Mouse (Mus musculus) liver, postnatal 0 days (tissue): ENCODE measurements around the gene Zfp426. TPM values are rescaled to one million over a fixed set of nuclear protein-coding genes. Genes with fewer than 3 reads are reported as not detected.
A peak's percentile ranks its signal among the peaks of the same experiment; 100 is the strongest.

ENCODE experiments used
- ATAC-seq: fragments of 200-750 bp; cut with Nextera tagmentation; 2 replicates; pipeline ENCODE4 v1.8.0; 2017; ENCODE audit warnings: mild to moderate bottlenecking, moderate library complexity
- DNase-seq: peaks from one replicate; pipeline ENCODE4 v3.0.0-alpha.2; 2016
- H3K27ac ChIP-seq: fragments of 300-500 bp; sonication (generic); 2 replicates; pipeline ENCODE4 v1.5.1; 2014; ENCODE audit warnings: antibody characterized with exemption, moderate library complexity, mild to moderate bottlenecking, low read depth
- H3K27me3 ChIP-seq: fragments of 300-500 bp; sonication (generic); 2 replicates; pipeline ENCODE4 v1.6.1; 2014; ENCODE audit warnings: low read length, control low read depth, mixed read lengths; ENCODE audit not compliant: insufficient read depth
- H3K36me3 ChIP-seq: fragments of 300-500 bp; sonication (generic); replicated peaks from 2 replicates; pipeline ENCODE4 v1.6.1; 2014; ENCODE audit warnings: mild to moderate bottlenecking, control low read depth, low read length, moderate library complexity, mixed read lengths; ENCODE audit not compliant: insufficient read depth
- H3K4me1 ChIP-seq: fragments of 300-500 bp; sonication (generic); 2 replicates; pipeline ENCODE4 v1.6.1; 2014; ENCODE audit warnings: antibody characterized with exemption, mild to moderate bottlenecking, control low read depth; ENCODE audit not compliant: insufficient read depth
- H3K4me2 ChIP-seq: fragments of 300-500 bp; sonication (generic); 2 replicates; pipeline ENCODE4 v1.6.1; 2014; ENCODE audit warnings: low read depth, mild to moderate bottlenecking, low read length, moderate library complexity, mixed read lengths
- H3K4me3 ChIP-seq: fragments of 300-500 bp; sonication (generic); 2 replicates; pipeline ENCODE4 v1.5.1; 2014; ENCODE audit warnings: low read depth, low read length
- H3K9ac ChIP-seq: fragments of 300-500 bp; sonication (generic); replicated peaks from 2 replicates; pipeline ENCODE4 v1.6.1; 2014; ENCODE audit warnings: mild to moderate bottlenecking, moderate library complexity
- H3K9me3 ChIP-seq: fragments of 300-500 bp; sonication (generic); 2 replicates; pipeline ENCODE4 v1.6.1; 2016; ENCODE audit warnings: mild to moderate bottlenecking, control low read depth, low read length, mixed read lengths
- CTCF ChIP-seq: sonication (generic); IDR thresholded peaks from 2 replicates; pipeline ENCODE4 v1.5.1; 2016; ENCODE audit warnings: antibody characterized with exemption, low read depth
- EP300 ChIP-seq: IDR thresholded peaks from 2 replicates; pipeline ENCODE4 v1.6.1; 2016; ENCODE audit warnings: antibody characterized with exemption, low read depth, mild to moderate bottlenecking
- WGBS: fragments of 180-500 bp; shearing (Covaris S2); extraction: QIAGEN DNeasy Blood & Tissue Kit; methylation state at CpG from one replicate; pipeline ENCODE4 v1.1.7; 2014; ENCODE audit not compliant: insufficient replicate concordance; 5-methylcytosine and 5-hydroxymethylcytosine counted together
- polyA plus RNA-seq: library from polyadenylated mRNA; unstranded; fragments of >200 nt; fragmentation: Nextera tagmentation; extraction: Ambion mirVana; gene quantifications from 2 replicates; pipeline ENCODE4 v1.2.1, GENCODE M21; 2015

Gene Zfp426
- polyA plus RNA-seq, 1 experiment from 2014 or later = 4.8 TPM

DNA sequence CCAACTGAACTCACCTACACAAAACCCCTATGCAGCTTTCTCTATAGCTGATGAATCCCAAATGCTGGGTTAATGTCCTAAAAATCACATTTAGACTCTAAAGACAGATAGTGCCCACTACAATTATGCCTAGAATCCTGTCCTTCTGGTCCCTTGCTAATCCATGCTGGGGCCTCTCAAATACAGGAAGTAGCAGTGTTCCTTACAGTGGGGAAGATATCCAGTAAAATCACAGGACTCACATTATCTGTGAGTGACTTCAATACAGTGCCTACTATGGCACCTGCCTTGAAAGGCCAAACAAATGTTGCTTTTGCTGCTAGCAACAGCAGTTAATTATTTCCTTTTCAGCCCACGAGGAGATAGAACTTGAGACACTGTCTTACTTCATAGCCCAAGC lies 17.8 kb upstream of the Zfp426 start:
- WGBS = 56% methylated on average over 1 of the region's 1 CpGs
- no peak for ATAC-seq
- no peak overlapping the region for H3K9ac ChIP-seq

GRCm38 (mm10) chr9:20509676-20510075 lies 17.1 kb upstream of the Zfp426 start:
- no peaks in the 10 kb centered on the region for H3K27me3 ChIP-seq
- H3K36me3 ChIP-seq = peaks cover 17% of the 10 kb centered on the region
- H3K4me2 ChIP-seq = no peak overlapping the region
- DNase-seq (no peak), ATAC-seq (no peak)
- H3K4me1 ChIP-seq = peaks cover 7% of the 10 kb centered on the region
- WGBS = 55% methylated on average over 3 of the region's 3 CpGs
- TF ChIP-seq EP300 (no peak), CTCF (no peak)
- no peak overlapping the region for H3K27ac ChIP-seq
- H3K9me3 ChIP-seq = no peaks in the 10 kb centered on the region
- no peak overlapping the region for H3K9ac ChIP-seq
- no peak overlapping the region for H3K4me3 ChIP-seq

More for the DNA sequence above, 17.8 kb upstream of the Zfp426 start:
- Histone ChIP-seq H3K4me2 (no peak overlapping the region), H3K27ac (no peak overlapping the region), H3K4me1 (peaks cover 7% of the 10 kb centered on the region), H3K36me3 (peaks cover 12% of the 10 kb centered on the region), H3K27me3 (no peaks in the 10 kb centered on the region), H3K4me3 (no peak overlapping the region), H3K9me3 (no peaks in the 10 kb centered on the region)
- no peak for DNase-seq
- TF ChIP-seq EP300 (no peak), CTCF (no peak)

DNA sequence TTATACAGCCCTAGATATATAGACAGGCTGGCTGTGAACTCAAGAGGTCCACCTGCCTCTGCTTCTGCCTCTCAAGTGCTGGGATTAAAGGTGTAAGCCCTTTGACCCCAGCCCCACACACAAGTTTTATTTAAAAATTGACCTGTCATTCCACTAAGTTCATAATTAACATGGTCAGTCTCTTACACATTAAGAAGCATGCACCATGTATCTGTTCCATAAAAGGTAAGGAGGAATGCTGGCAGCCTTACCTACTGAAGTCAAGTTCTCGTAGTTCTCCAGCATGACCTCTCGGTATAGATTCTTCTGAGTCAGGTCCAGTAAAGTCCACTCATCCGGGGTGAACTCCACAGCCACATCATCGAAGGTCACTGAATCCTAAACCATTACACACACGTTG lies 12.3 kb upstream of the Zfp426 start:
- TF ChIP-seq CTCF = no peak
- no peak for TF ChIP-seq EP300
- DNase-seq (no peak), ATAC-seq (no peak)
- no peaks in the 10 kb centered on the region for H3K27me3 ChIP-seq
- no peak overlapping the region for H3K27ac ChIP-seq
- WGBS = 79% methylated on average over 5 of the region's 5 CpGs
- H3K4me3 ChIP-seq = no peak overlapping the region
- H3K4me2 ChIP-seq = no peak overlapping the region
- H3K9me3 ChIP-seq = no peaks in the 10 kb centered on the region
- H3K9ac ChIP-seq = no peak overlapping the region
- peaks cover 56% of the 10 kb centered on the region for H3K36me3 ChIP-seq
- H3K4me1 ChIP-seq = no peaks in the 10 kb centered on the region

DNA sequence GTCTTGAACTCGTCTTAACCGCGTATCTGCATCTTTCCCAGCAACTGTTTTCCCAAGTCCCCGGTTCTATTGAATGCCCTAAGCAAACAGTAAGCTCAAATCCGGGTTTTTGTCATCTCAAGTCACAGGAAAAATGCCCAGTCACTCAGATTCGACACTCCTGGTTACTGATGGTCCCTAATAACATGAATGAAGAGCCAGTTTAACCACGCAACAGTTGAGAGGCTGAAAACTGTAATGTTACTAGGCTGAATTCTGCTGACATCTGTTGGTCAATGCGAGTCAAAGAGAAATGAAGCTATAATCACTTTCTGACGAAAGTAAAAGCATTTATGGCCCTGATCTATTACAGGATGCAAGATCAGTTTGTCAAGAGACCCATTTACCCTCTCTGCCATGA lies 735 bp upstream of the Zfp426 start:
- Histone ChIP-seq H3K9me3 (no peaks in the 10 kb centered on the region), H3K4me2 (peak overlapping the region; percentile 90), H3K4me1 (peaks cover 20% of the 10 kb centered on the region), H3K27me3 (no peaks in the 10 kb centered on the region), H3K27ac (peak overlapping the region; percentile 98), H3K9ac (peak overlapping the region; percentile 82), H3K4me3 (peak overlapping the region; percentile 80), H3K36me3 (peaks cover 18% of the 10 kb centered on the region; the same call in 1 of the 2 replicates)
- TF ChIP-seq EP300 (no peak), CTCF (peak; percentile 34; the same call in 1 of the 2 replicates)
- no peak for DNase-seq
- WGBS = 3% methylated on average over 9 of the region's 9 CpGs
- ATAC-seq = no peak

DNA sequence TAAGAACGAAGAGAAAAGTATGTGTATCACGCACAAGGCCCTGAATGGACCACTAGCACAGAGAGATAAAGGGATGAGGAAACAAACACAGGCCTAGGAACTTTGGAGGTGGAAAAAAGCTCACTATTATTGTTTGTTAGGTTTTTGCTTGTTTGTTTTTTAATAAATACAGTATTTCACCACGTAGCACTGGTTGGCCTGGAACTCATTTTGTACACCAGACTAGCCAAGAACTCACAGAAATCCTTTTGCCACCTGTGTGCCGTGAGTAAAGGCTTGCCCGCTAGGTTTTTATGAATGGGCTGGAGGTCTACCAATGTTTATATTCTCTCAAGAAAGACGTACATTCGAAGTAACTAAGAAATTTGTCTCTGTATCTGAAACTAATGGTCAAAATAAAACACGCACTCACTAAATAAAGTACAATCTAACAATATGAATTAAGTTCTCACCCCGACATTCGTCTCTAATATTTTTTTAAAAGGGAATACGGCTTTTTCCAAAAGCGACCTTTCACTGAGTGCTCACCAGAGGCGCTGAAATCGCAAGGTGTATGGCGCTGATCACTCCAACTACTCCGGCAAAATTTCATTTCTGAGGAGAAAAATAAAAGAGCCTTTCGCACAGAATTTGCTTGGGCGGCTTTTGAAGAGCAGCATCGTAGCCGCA lies 554 bp downstream of the Zfp426 start:
- no peak for DNase-seq
- no peak for ATAC-seq
- Histone ChIP-seq H3K4me1 (peaks cover 20% of the 10 kb centered on the region), H3K27me3 (no peaks in the 10 kb centered on the region), H3K4me2 (peak overlapping the region; percentile 90), H3K4me3 (peak overlapping the region; percentile 80), H3K36me3 (peaks cover 5% of the 10 kb centered on the region; the same call in 1 of the 2 replicates), H3K9ac (peak overlapping the region; percentile 82), H3K9me3 (no peaks in the 10 kb centered on the region), H3K27ac (peak overlapping the region; percentile 98)
- TF ChIP-seq EP300 (no peak), CTCF (no peak)
- WGBS = 7% methylated on average over 20 of the region's 20 CpGs

GRCm38 (mm10) chr9:20489536-20489935 lies 3.0 kb downstream of the Zfp426 start:
- 70% methylated on average over 5 of the region's 5 CpGs for WGBS
- peak; percentile 38 for ATAC-seq

More at GRCm38 (mm10) chr9:20489536-20489935, 3.0 kb downstream of the Zfp426 start:
- H3K4me3 ChIP-seq = no peak overlapping the region
- H3K4me2 ChIP-seq = no peak overlapping the region
- H3K36me3 ChIP-seq = peaks cover 8% of the 10 kb centered on the region
- H3K27ac ChIP-seq = peak overlapping the region; percentile 55
- DNase-seq = no peak
- no peaks in the 10 kb centered on the region for H3K9me3 ChIP-seq
- no peaks in the 10 kb centered on the region for H3K27me3 ChIP-seq
- peaks cover 20% of the 10 kb centered on the region for H3K4me1 ChIP-seq
- no peak for TF ChIP-seq EP300
- no peak for TF ChIP-seq CTCF
- no peak overlapping the region for H3K9ac ChIP-seq
